Mouse (Mus musculus): Measurements from ENCODE around the gene Gan. TPM values are rescaled to one million over a fixed set of nuclear protein-coding genes. Genes with fewer than 3 reads are reported as not detected.
A peak's percentile ranks its signal among the peaks of the same experiment; 100 is the strongest.

Gene Gan
- total and polyA plus RNA-seq, 2 experiments from 2014 or later: 0.60 to 4.0 TPM

GRCm38 (mm10) chr8:117168378-117168777, 10.4 kb downstream of the Gan start:
- H3K4me3 ChIP-seq (ENCODE audit: low read depth, low read length): no peak overlapping the region
- no peak overlapping the region for H3K27ac ChIP-seq (ENCODE audit: low read depth)
- ATAC-seq (ENCODE audit: insufficient read depth, low read depth): no peak; the same call in 1 of the 2 replicates
- TF ChIP-seq CTCF (IDR thresholded peaks at IDR 0.05; ENCODE audit: low read depth) (no peak), EP300 (IDR thresholded peaks at IDR 0.05; ENCODE audit: low read depth) (no peak)
- H3K27me3 ChIP-seq (ENCODE audit: control insufficient read depth, insufficient read depth, low read length): no peaks in the 10 kb centered on the region
- DNase-seq (ENCODE audit: low spot score): no peak
- no peaks in the 10 kb centered on the region for H3K9me3 ChIP-seq (replicated peaks; ENCODE audit: control insufficient read depth, low read length)
- H3K4me2 ChIP-seq (ENCODE audit: low read depth, low read length): no peak overlapping the region
- WGBS: 61% methylated on average over 9 of the region's 9 CpGs
- H3K4me1 ChIP-seq (ENCODE audit: control insufficient read depth, insufficient read depth): peaks cover 5% of the 10 kb centered on the region; the same call in 1 of the 2 replicates
- no peaks in the 10 kb centered on the region for H3K36me3 ChIP-seq (replicated peaks; ENCODE audit: control insufficient read depth, insufficient read depth, low read length)
- no peak overlapping the region for H3K9ac ChIP-seq (replicated peaks; ENCODE audit: low read depth, low read length)

- Histone ChIP-seq H3K4me2 (ENCODE audit: low read depth, low read length) (no peak overlapping the region), H3K27ac (ENCODE audit: low read depth) (no peak overlapping the region), H3K4me1 (ENCODE audit: control insufficient read depth, insufficient read depth) (peaks cover 5% of the 10 kb centered on the region; the same call in 1 of the 2 replicates), H3K27me3 (ENCODE audit: control insufficient read depth, insufficient read depth, low read length) (no peaks in the 10 kb centered on the region), H3K9ac (replicated peaks; ENCODE audit: low read depth, low read length) (no peak overlapping the region), H3K36me3 (replicated peaks; ENCODE audit: control insufficient read depth, insufficient read depth, low read length) (0 out of 2 replicates have a peak, but pooled peaks cover 7% of the 10 kb centered on the region), H3K9me3 (replicated peaks; ENCODE audit: control insufficient read depth, low read length) (no peaks in the 10 kb centered on the region), H3K4me3 (ENCODE audit: low read depth, low read length) (no peak overlapping the region)
- DNase-seq (ENCODE audit: low spot score) (no peak), ATAC-seq (ENCODE audit: insufficient read depth, low read depth) (no peak)
- TF ChIP-seq CTCF (IDR thresholded peaks at IDR 0.05; ENCODE audit: low read depth): no peak
- TF ChIP-seq EP300 (IDR thresholded peaks at IDR 0.05; ENCODE audit: low read depth): no peak
- 69% methylated on average over 3 of the region's 3 CpGs for WGBS
These were observed 13.9 kb downstream of the Gan start for GRCm38 (mm10) chr8:117171826-117172225.

GRCm38 (mm10) chr8:117172904-117173303, 15.0 kb downstream of the Gan start:
- H3K9me3 ChIP-seq (replicated peaks; ENCODE audit: control insufficient read depth, low read length): no peaks in the 10 kb centered on the region
- 14% methylated on average over 7 of the region's 7 CpGs for WGBS

GRCm38 (mm10) chr8:117173690-117174089, 15.8 kb downstream of the Gan start:
- H3K4me2 ChIP-seq (ENCODE audit: low read depth, low read length): no peak overlapping the region
- H3K4me1 ChIP-seq (ENCODE audit: control insufficient read depth, insufficient read depth): no peaks in the 10 kb centered on the region
- DNase-seq (ENCODE audit: low spot score) (no peak), ATAC-seq (ENCODE audit: insufficient read depth, low read depth) (no peak)
- WGBS: 62% methylated on average over 3 of the region's 3 CpGs
- no peak overlapping the region for H3K27ac ChIP-seq (ENCODE audit: low read depth)
- no peak overlapping the region for H3K9ac ChIP-seq (replicated peaks; ENCODE audit: low read depth, low read length)
- no peaks in the 10 kb centered on the region for H3K9me3 ChIP-seq (replicated peaks; ENCODE audit: control insufficient read depth, low read length)
- no peak overlapping the region for H3K4me3 ChIP-seq (ENCODE audit: low read depth, low read length)
- TF ChIP-seq EP300 (IDR thresholded peaks at IDR 0.05; ENCODE audit: low read depth): no peak
- no peak for TF ChIP-seq CTCF (IDR thresholded peaks at IDR 0.05; ENCODE audit: low read depth)
- no peaks in the 10 kb centered on the region for H3K27me3 ChIP-seq (ENCODE audit: control insufficient read depth, insufficient read depth, low read length)
- H3K36me3 ChIP-seq (replicated peaks; ENCODE audit: control insufficient read depth, insufficient read depth, low read length): 0 out of 2 replicates have a peak, but pooled peaks cover 7% of the 10 kb centered on the region

More at GRCm38 (mm10) chr8:117172904-117173303, 15.0 kb downstream of the Gan start:
- peak; percentile 63 for ATAC-seq (ENCODE audit: insufficient read depth, low read depth)
- H3K9ac ChIP-seq (replicated peaks; ENCODE audit: low read depth, low read length): no peak overlapping the region
- TF ChIP-seq EP300 (IDR thresholded peaks at IDR 0.05; ENCODE audit: low read depth) (no peak), CTCF (IDR thresholded peaks at IDR 0.05; ENCODE audit: low read depth) (peak; percentile 34)
- 0 out of 2 replicates have a peak, but pooled peaks cover 7% of the 10 kb centered on the region for H3K36me3 ChIP-seq (replicated peaks; ENCODE audit: control insufficient read depth, insufficient read depth, low read length)
- H3K27ac ChIP-seq (ENCODE audit: low read depth): no peak overlapping the region
- H3K27me3 ChIP-seq (ENCODE audit: control insufficient read depth, insufficient read depth, low read length): no peaks in the 10 kb centered on the region
- H3K4me2 ChIP-seq (ENCODE audit: low read depth, low read length): no peak overlapping the region
- H3K4me3 ChIP-seq (ENCODE audit: low read depth, low read length): no peak overlapping the region
- peaks cover 3% of the 10 kb centered on the region; the same call in 1 of the 2 replicates for H3K4me1 ChIP-seq (ENCODE audit: control insufficient read depth, insufficient read depth)
- DNase-seq (ENCODE audit: low spot score): peak; percentile 54

- Histone ChIP-seq H3K9ac (replicated peaks; ENCODE audit: low read depth, low read length) (no peak overlapping the region), H3K27ac (ENCODE audit: low read depth) (no peak overlapping the region), H3K9me3 (replicated peaks; ENCODE audit: control insufficient read depth, low read length) (no peaks in the 10 kb centered on the region), H3K4me1 (ENCODE audit: control insufficient read depth, insufficient read depth) (no peaks in the 10 kb centered on the region), H3K4me2 (ENCODE audit: low read depth, low read length) (no peak overlapping the region), H3K4me3 (ENCODE audit: low read depth, low read length) (no peak overlapping the region), H3K36me3 (replicated peaks; ENCODE audit: control insufficient read depth, insufficient read depth, low read length) (0 out of 2 replicates have a peak, but pooled peaks cover 7% of the 10 kb centered on the region), H3K27me3 (ENCODE audit: control insufficient read depth, insufficient read depth, low read length) (no peaks in the 10 kb centered on the region)
- WGBS: 70% methylated on average over 5 of the region's 5 CpGs
- no peak for ATAC-seq (ENCODE audit: insufficient read depth, low read depth)
- no peak for TF ChIP-seq CTCF (IDR thresholded peaks at IDR 0.05; ENCODE audit: low read depth)
- TF ChIP-seq EP300 (IDR thresholded peaks at IDR 0.05; ENCODE audit: low read depth): no peak
- no peak for DNase-seq (ENCODE audit: low spot score)
These were observed 16.6 kb downstream of the Gan start for GRCm38 (mm10) chr8:117174536-117174935.

GRCm38 (mm10) chr8:117176308-117176707, 18.4 kb downstream of the Gan start:
- no peak overlapping the region for H3K4me3 ChIP-seq (ENCODE audit: low read depth, low read length)
- WGBS: 60% methylated on average over 5 of the region's 5 CpGs
- 0 out of 2 replicates have a peak, but pooled peaks cover 7% of the 10 kb centered on the region for H3K36me3 ChIP-seq (replicated peaks; ENCODE audit: control insufficient read depth, insufficient read depth, low read length)
- H3K4me1 ChIP-seq (ENCODE audit: control insufficient read depth, insufficient read depth): no peaks in the 10 kb centered on the region
- no peak overlapping the region for H3K4me2 ChIP-seq (ENCODE audit: low read depth, low read length)
- no peak for TF ChIP-seq CTCF (IDR thresholded peaks at IDR 0.05; ENCODE audit: low read depth)
- TF ChIP-seq EP300 (IDR thresholded peaks at IDR 0.05; ENCODE audit: low read depth): no peak
- ATAC-seq (ENCODE audit: insufficient read depth, low read depth): no peak
- H3K27ac ChIP-seq (ENCODE audit: low read depth): no peak overlapping the region
- no peak overlapping the region for H3K9ac ChIP-seq (replicated peaks; ENCODE audit: low read depth, low read length)
- no peak for DNase-seq (ENCODE audit: low spot score)
- no peaks in the 10 kb centered on the region for H3K9me3 ChIP-seq (replicated peaks; ENCODE audit: control insufficient read depth, low read length)
- H3K27me3 ChIP-seq (ENCODE audit: control insufficient read depth, insufficient read depth, low read length): no peaks in the 10 kb centered on the region
